Mouse (Mus musculus): Measurements from ENCODE around the gene Ccn6.

DNA sequence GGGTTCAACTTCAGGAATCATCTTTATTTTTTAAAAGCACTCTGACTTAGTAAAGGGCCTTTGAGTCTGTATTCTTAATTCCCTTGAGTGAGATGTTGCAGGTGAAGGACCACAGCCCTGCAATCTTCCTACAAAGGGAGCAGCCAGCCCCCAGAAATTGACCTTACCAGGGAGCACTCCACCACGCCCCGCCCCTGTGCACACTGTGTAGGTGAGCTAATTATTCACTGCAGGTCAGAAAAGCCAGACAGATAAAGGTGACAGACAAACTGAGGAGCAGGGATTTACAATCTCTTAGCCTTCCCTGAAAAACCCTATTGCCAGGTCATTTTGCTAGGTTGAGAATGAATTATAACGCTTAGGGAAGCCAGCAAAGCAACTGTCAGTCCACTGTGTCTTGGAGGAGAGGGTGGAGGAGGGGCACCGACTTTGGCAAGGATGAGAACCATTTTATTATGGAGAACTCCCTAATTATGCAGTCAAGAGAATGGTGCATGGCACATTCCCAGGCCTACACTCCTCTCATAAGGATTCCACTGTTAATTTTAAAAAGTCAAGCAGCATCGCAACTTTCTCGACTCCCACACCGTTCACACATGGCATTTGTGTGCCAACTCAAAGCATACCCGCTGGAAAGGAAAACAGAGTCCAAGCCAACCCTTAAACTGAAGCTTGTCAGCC is 21.4 kb upstream of the Ccn6 start:
- TF ChIP-seq POLR2A (IDR thresholded peaks at IDR 0.05; ENCODE audit: low read depth, low read length) = no peak
- no peak for TF ChIP-seq CTCF (IDR thresholded peaks at IDR 0.05; ENCODE audit: extremely low read depth, insufficient read depth, insufficient read length, insufficient replicate concordance)
